Mouse (Mus musculus) G1E (cell line): ENCODE data around the gene Pdxp. TPM values are rescaled to one million over a fixed set of nuclear protein-coding genes. Genes with fewer than 3 reads are reported as not detected.

Experiments used
- ATAC-seq: 2 replicates; pipeline ENCODE4 v1.8.0; 2016; ENCODE audit warnings: mild to moderate bottlenecking; ENCODE audit not compliant: insufficient number of reproducible peaks, poor library complexity, low FRiP score, severe bottlenecking; ENCODE audit errors: extremely low read depth
- DNase-seq: peaks from one replicate; pipeline ENCODE4 v3.0.0; 2012; ENCODE audit warnings: low spot score
- H3K27me3 ChIP-seq: 2 replicates; pipeline ENCODE4 v1.6.1; 2012; ENCODE audit warnings: mild to moderate bottlenecking, low read length, inconsistent platforms; ENCODE audit not compliant: insufficient read depth
- H3K36me3 ChIP-seq: replicated peaks from 2 replicates; pipeline ENCODE3; 2012; ENCODE audit warnings: mild to moderate bottlenecking, inconsistent platforms
- H3K4me1 ChIP-seq: 2 replicates; pipeline ENCODE4 v1.6.1; 2012; ENCODE audit warnings: low read depth, low read length, inconsistent platforms, mixed read lengths; ENCODE audit not compliant: insufficient read depth
- H3K4me3 ChIP-seq: 2 replicates; pipeline ENCODE4 v1.5.1; 2012; ENCODE audit warnings: low read depth, mild to moderate bottlenecking, inconsistent platforms, low read length, moderate library complexity, mixed read lengths
- H3K9me3 ChIP-seq: replicated peaks from 2 replicates; pipeline ENCODE4 v1.6.1; 2012; ENCODE audit warnings: inconsistent platforms
- CTCF ChIP-seq: IDR thresholded peaks from 2 replicates; pipeline ENCODE4 v1.5.1; 2012; ENCODE audit warnings: low read depth, low read length, inconsistent platforms, mixed read lengths
- GATA1 ChIP-seq: IDR thresholded peaks from 2 replicates; pipeline ENCODE4 v1.6.1; 2012; ENCODE audit warnings: borderline replicate concordance, low read length, inconsistent platforms, mixed read lengths
- GATA2 ChIP-seq: IDR thresholded peaks from 2 replicates; pipeline ENCODE4 v1.6.1; 2012; ENCODE audit warnings: low read depth, low read length, inconsistent platforms, borderline replicate concordance
- POLR2AphosphoS5 ChIP-seq: IDR thresholded peaks from 2 replicates; pipeline ENCODE4 v1.6.1; 2012; ENCODE audit warnings: low read depth, low read length, inconsistent platforms; ENCODE audit not compliant: insufficient replicate concordance
- TAL1 ChIP-seq: conservative IDR thresholded peaks from 2 replicates; pipeline ENCODE4 v1.6.1; 2012; ENCODE audit warnings: low read depth, low read length, inconsistent platforms, mixed read lengths
- polyA plus RNA-seq: library from polyadenylated mRNA; stranded (reverse); fragments of >175 nt; gene quantifications from 2 replicates; pipeline ENCODE4 v1.2.3, GENCODE M21; 2012
- total RNA-seq, 2 experiments: library from RNA; stranded (forward) in 1 of 2; stranded (reverse) in 1 of 2; fragments of 200-1000 nt in 1 of 2; fragments of >200 nt in 1 of 2; fragmentation: Nextera tagmentation in 1 of 2; gene quantifications; 2 replicates each; pipeline ENCODE4 v1.2.3; 2014 to 2017

The Pdxp gene
- total and polyA plus RNA-seq, 3 experiments, result 13.9 to 40.6 (median 26.6) TPM

DNA sequence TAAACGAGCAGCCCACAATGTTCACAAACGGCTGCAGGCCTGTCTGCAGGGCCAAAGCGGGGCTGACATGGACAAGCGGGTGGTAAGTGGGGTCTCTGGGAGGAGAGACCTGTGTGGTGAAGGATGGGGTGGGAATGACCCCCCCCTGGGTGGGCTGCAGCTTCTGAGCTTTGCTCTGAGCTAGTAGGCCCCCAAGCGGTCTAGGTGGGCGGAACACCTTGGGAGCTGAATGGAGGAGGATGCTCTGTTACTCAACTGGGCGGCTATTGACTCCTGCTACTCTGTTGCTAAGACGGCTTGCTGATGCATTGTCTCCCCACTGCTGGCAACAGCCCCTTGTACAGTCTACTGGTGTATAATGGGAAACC is 12.3 kb upstream of the Pdxp start:
- ATAC-seq (no peak), DNase-seq (no peak)
- TF ChIP-seq CTCF (0 out of 2 replicates have a peak, but pooled peaks have one; percentile 9), POLR2AphosphoS5 (no peak)
- Histone ChIP-seq H3K4me1 (peaks cover 85% of the 10 kb centered on the region), H3K27me3 (no peaks in the 10 kb centered on the region), H3K4me3 (peak overlapping the region; percentile 96), H3K9me3 (no peaks in the 10 kb centered on the region), H3K36me3 (peaks cover 61% of the 10 kb centered on the region)

DNA sequence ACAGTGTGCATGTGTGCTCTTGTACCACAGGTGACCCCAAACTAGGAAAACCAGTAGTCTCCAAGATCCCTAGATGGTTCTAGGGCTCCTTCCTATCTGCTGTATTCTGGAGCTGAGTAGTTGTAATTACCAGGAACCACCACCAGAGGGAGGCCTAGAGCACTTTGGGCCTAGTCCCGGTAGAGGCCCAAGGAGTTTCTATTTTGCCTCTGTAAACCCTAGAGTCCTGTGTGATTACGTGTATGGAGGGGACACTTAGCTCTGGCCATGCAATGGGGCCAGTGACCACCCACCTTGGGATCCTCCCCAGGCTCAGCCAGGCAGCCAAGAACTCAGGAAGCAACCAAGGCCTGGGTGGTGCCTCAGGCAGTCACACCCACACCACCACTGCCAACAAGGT is 10.5 kb upstream of the Pdxp start:
- Histone ChIP-seq H3K4me3 (peak overlapping the region; percentile 65; the same call in 1 of the 2 replicates), H3K36me3 (peaks cover 78% of the 10 kb centered on the region), H3K9me3 (no peaks in the 10 kb centered on the region), H3K27me3 (no peaks in the 10 kb centered on the region), H3K4me1 (peaks cover 79% of the 10 kb centered on the region)
- DNase-seq (no peak), ATAC-seq (no peak)
- TF ChIP-seq TAL1, result no peak
- peak; percentile 94 for TF ChIP-seq CTCF

DNA sequence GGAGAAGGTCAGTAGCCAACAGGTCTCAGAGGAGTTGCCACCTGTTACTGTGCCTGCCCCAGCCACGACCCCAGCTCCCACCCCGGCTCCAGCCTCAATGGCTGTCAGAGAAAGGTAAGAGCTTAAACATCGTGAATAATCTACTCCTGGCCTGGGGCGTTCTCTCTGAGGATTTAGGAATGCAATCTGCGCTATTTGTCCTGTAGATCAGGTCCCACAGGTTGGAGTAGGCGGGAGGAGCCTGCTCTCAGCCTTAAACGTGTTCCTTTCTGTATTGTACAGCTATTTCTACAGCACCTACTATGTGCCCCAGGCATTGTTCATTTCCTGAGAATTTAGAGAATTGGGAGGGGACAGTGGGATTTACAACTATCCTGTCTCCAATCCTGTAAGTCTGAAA is 5.3 kb upstream of the Pdxp start:
- TF ChIP-seq TAL1, result no peak
- DNase-seq, result no peak
- Histone ChIP-seq H3K9me3 (no peaks in the 10 kb centered on the region), H3K4me3 (no peak overlapping the region), H3K36me3 (peaks cover 100% of the 10 kb centered on the region), H3K27me3 (no peaks in the 10 kb centered on the region), H3K4me1 (peaks cover 90% of the 10 kb centered on the region)
- no peak for ATAC-seq

DNA sequence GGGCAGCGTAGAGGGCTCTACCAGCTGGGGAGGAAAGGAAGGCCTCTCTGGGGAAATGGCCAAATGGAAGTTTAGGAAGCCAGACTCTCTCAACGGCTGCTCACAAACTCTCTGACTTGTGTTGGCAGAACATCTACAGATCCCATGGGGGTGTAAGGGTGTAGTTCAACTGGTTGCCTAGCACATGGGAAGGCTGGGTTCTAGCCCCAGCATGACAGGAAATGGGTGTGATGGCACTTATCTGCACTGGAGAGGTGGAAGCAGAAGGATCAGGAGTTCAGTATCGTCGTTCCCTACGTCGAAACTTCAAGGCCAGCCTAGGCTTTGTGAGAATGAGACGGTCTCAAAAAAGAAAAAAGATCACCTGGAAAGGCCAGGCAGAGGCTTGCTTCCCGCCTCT is 4.7 kb upstream of the Pdxp start:
- Histone ChIP-seq H3K27me3 (no peaks in the 10 kb centered on the region), H3K4me1 (peaks cover 86% of the 10 kb centered on the region), H3K9me3 (no peaks in the 10 kb centered on the region), H3K36me3 (peaks cover 95% of the 10 kb centered on the region), H3K4me3 (no peak overlapping the region)
- TF ChIP-seq CTCF (no peak), POLR2AphosphoS5 (no peak), GATA1 (no peak), TAL1 (no peak), GATA2 (no peak)
- ATAC-seq (no peak), DNase-seq (no peak)

DNA sequence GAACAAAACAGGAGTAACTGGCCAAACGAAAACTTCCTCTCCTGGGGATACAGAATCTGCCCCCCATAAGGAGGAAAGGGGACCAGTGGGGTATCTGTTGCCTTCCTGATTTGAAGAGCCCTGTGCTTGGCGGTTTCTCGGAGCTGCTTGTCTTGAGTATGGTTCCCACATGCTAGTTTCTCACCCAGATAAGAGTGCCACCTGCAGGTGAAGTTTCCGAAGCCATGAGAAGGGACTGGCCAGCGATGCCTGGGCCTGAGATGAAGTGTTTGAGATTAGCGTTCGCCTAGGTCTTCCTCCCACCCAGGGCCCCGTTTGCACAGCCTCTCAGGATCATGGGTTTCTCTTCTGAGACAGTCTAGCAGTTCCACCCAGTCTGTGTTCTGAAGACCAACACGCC is 1.7 kb upstream of the Pdxp start:
- peaks cover 88% of the 10 kb centered on the region for H3K4me1 ChIP-seq
- H3K4me3 ChIP-seq, result no peak overlapping the region
- peaks cover 88% of the 10 kb centered on the region for H3K36me3 ChIP-seq
- TF ChIP-seq TAL1 (no peak), GATA1 (no peak)
- ATAC-seq, result no peak
- H3K27me3 ChIP-seq, result no peaks in the 10 kb centered on the region
- no peak for DNase-seq
- H3K9me3 ChIP-seq, result no peaks in the 10 kb centered on the region

DNA sequence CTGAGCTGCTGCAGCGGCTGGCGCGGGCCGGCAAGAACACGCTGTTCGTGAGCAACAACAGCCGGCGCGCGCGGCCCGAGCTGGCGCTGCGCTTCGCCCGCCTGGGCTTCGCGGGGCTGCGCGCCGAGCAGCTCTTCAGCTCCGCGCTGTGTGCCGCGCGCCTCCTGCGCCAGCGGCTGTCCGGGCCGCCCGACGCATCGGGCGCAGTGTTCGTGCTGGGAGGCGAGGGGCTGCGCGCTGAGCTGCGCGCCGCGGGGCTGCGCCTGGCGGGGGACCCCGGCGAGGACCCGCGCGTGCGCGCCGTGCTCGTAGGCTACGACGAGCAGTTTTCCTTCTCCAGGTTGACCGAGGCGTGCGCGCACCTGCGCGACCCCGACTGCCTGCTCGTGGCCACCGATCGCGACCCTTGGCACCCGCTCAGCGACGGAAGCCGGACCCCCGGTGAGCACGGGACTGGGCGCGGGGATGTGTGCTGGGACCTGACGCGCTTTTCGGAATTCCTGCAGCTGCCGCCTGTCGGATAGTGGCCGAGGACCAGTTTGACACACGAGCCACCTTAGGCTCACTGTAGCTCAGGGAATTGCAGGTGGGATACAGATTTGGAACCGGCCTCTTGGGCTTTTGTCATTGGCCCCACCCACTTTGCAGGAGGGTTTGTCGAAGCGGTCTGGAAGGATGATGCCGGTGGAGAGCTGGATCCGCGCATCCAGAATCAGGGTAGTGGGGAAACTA is 538 bp downstream of the Pdxp start:
- peak; percentile 27 for DNase-seq
- no peak for ATAC-seq
- H3K4me1 ChIP-seq, result peaks cover 86% of the 10 kb centered on the region
- H3K27me3 ChIP-seq, result no peaks in the 10 kb centered on the region
- H3K36me3 ChIP-seq, result peaks cover 86% of the 10 kb centered on the region
- peak overlapping the region; percentile 98 for H3K4me3 ChIP-seq
- H3K9me3 ChIP-seq, result no peaks in the 10 kb centered on the region
- TF ChIP-seq GATA2 (no peak), TAL1 (no peak), GATA1 (no peak), POLR2AphosphoS5 (no peak; the same call in 1 of the 2 replicates), CTCF (no peak)

DNA sequence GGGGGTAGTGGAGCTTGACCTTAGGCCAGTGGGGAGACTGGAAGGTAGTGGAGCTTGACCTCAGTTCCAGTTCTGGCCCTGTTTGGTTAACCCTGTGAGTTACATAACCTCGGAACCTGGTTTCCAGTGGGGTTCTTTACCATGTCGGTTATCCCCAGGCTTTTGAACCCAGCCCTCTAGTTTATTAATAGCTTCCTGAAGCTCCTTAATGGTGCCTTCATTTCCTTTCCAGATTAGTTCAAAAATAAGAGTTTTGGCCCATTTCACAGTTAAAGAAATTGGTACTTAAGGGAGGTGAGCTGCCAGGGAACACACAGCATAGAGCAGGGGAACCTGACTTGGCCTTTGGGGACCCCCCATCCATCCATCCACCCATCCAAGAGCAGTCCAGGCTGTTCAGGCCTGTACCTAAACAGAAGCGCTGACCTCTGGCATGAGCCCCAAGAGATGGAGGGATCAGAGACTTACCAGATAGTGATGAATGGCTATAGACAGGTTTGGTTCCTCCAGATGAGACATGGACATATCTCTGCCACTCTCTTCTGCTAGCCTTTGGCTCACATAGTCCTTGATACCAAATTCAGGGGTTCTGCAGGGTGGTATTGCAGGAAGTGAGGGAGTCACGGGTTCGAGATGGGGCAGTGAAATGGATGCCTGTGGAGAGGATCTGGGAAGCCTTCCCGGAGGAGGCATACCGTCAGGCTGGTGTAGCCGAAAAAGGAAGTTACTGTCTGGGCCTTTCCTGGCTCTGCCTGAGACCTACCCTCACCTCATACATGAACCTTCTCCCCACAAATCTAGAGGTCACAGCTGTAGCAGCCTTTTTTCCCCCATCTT is 1.3 kb downstream of the Pdxp start:
- Histone ChIP-seq H3K9me3 (no peaks in the 10 kb centered on the region), H3K36me3 (peaks cover 86% of the 10 kb centered on the region), H3K27me3 (no peaks in the 10 kb centered on the region), H3K4me3 (peak overlapping the region; percentile 98), H3K4me1 (peaks cover 86% of the 10 kb centered on the region)
- ATAC-seq (no peak), DNase-seq (no peak)
- TF ChIP-seq TAL1 (no peak), CTCF (no peak), POLR2AphosphoS5 (no peak), GATA1 (no peak), GATA2 (no peak)
